Mouse (Mus musculus) skeletal muscle tissue, adult 2 months (tissue): ENCODE data around the gene Mllt1.
"Not testable (repeated sequence)": the region's sequence is repeated elsewhere in the genome, so short reads cannot be mapped to it uniquely, and the experiment has no call there.

Experiments
- DNase-seq: peaks from one replicate; pipeline ENCODE4 v3.0.0-alpha.2; 2012; ENCODE audit warnings: low read depth, low spot score

The Mllt1 gene

GRCm38 (mm10) chr17:56936731-56937130 is 1.5 kb upstream of the Mllt1 start:
- DNase-seq: no peak

GRCm38 (mm10) chr17:56934545-56935330 is 477 bp downstream of the Mllt1 start:
- DNase-seq: no peak

GRCm38 (mm10) chr17:56933395-56933794 is 1.8 kb downstream of the Mllt1 start:
- DNase-seq: no peak

- no peak for DNase-seq
These were observed 5.2 kb downstream of the Mllt1 start for GRCm38 (mm10) chr17:56930026-56930425.

- no peak for DNase-seq
These were observed 5.7 kb downstream of the Mllt1 start for GRCm38 (mm10) chr17:56929530-56929929.

- no peak for DNase-seq
These were observed 6.1 kb downstream of the Mllt1 start for GRCm38 (mm10) chr17:56929101-56929500.

GRCm38 (mm10) chr17:56925998-56926397 is 9.2 kb downstream of the Mllt1 start:
- no peak for DNase-seq

GRCm38 (mm10) chr17:56919725-56920124 is 15.5 kb downstream of the Mllt1 start:
- no peak for DNase-seq

GRCm38 (mm10) chr17:56917166-56917565 is 18.0 kb downstream of the Mllt1 start:
- DNase-seq: no peak

GRCm38 (mm10) chr17:56913444-56913843 is 21.8 kb downstream of the Mllt1 start:
- DNase-seq: no peak

- no peak for DNase-seq
These were observed 22.2 kb downstream of the Mllt1 start for GRCm38 (mm10) chr17:56913023-56913422.

GRCm38 (mm10) chr17:56909764-56910163 is 25.5 kb downstream of the Mllt1 start:
- DNase-seq: not testable (repeated sequence)

GRCm38 (mm10) chr17:56907887-56908286 is 27.3 kb downstream of the Mllt1 start:
- DNase-seq: no peak

GRCm38 (mm10) chr17:56907096-56907495 is 28.1 kb downstream of the Mllt1 start:
- DNase-seq: no peak

- DNase-seq: no peak
These were observed 29.0 kb downstream of the Mllt1 start for GRCm38 (mm10) chr17:56906166-56906565.

- DNase-seq: no peak
These were observed 32.5 kb downstream of the Mllt1 start for GRCm38 (mm10) chr17:56902698-56903097.

GRCm38 (mm10) chr17:56897630-56898195 is 37.5 kb downstream of the Mllt1 start:
- peak; percentile 70 for DNase-seq

GRCm38 (mm10) chr17:56896513-56897129 is 38.6 kb downstream of the Mllt1 start:
- no peak for DNase-seq

- DNase-seq: no peak
These were observed 39.8 kb downstream of the Mllt1 start for GRCm38 (mm10) chr17:56895368-56895918.

- no peak for DNase-seq
These were observed 45.2 kb downstream of the Mllt1 start for GRCm38 (mm10) chr17:56890018-56890417.

GRCm38 (mm10) chr17:56888050-56888449 is 47.2 kb downstream of the Mllt1 start:
- DNase-seq: no peak

- DNase-seq: no peak
These were observed 50.4 kb downstream of the Mllt1 start for GRCm38 (mm10) chr17:56884809-56885208.

- no peak for DNase-seq
These were observed 50.9 kb downstream of the Mllt1 start for GRCm38 (mm10) chr17:56884331-56884730.
